25 mouse cellular contexts compared by ENCODE assay signal in the genomic region with DNA sequence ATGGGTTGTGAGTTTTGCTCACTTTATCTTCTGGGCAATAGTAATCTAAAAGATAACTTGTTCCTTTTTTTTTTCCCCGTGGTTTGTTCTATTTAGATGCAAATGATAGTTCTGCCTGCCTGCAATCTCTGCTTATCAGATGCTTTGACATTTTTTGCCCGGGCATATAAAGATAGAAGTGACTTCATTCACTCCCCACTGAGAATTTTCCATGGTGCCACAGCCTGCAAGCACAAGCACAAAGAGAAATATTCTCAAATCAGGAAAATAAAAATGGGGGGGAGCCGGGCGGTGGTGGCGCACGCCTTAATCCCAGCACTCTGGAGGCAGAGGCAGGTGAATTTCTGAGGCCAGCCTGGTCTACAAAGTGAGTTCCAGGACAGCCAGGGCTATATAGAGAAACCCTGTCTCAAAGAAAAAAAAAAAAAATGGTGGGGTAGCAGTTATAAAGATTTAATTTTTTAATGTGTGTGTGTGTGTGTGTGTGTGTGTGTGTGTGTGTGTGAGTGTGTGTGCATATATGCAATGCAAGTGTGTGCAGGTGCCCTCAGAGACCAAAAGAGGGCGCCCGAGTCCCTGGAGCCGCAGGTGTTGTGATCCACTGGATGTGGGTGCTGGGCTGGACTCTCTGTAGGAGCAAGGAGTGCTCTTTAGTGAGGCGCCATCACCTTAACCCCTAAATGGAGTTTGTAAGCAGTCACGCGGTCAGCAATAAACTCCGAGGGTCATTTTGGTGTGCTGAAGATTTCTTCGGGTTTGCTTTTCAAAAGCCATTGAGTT. TPM values are rescaled to one million over a fixed set of nuclear protein-coding genes. Genes with fewer than 3 reads are reported as not detected.
DNase-seq lines count a peak whose midpoint lies in the region; TF ChIP-seq lines count a peak whose summit lies in the region.
"Had no signal": no experiment of that assay in that cellular context is flagged by ENCODE, and none has a peak within 500 bp of the region (broad histone marks: within the 10 kb centered on the region; RNA-seq: fewer than 3 reads in every experiment).

No protein-coding gene starts in this region.

- TF ChIP-seq EP300 in heart, adult 2 months (IDR thresholded peaks at IDR 0.05; ENCODE audit: insufficient read depth, low read depth, low read length), result no peak
- no peak for TF ChIP-seq EP300 in CH12.LX (IDR thresholded peaks at IDR 0.05; ENCODE audit: low read length)

- H3K27me3 ChIP-seq in heart, adult 2 months (ENCODE audit: control insufficient read depth, insufficient read depth, low read length), result no peaks in the 10 kb centered on the region
- no peaks in the 10 kb centered on the region for H3K27me3 ChIP-seq in CH12.LX (replicated peaks)
- H3K27me3 ChIP-seq: hindbrain, embryonic 15.5 days; liver, embryonic 13.5 days; neural tube, embryonic 12.5 days; Patski had no signal

- peak; percentile 38 to 41 for DNase-seq in cerebellum, adult 18-20 months
- DNase-seq in cerebellum, adult 8-10 months, result no peak
- DNase-seq in heart, adult 2 months, result no peak
- DNase-seq in heart, adult 9 months (ENCODE audit: low spot score in 2 of 2), result no peak
- no peak for DNase-seq in CH12.LX (ENCODE audit: extremely low read depth)
- peak; percentile 83 for DNase-seq in R1 (ENCODE audit: low read depth, low spot score)
- no peak for DNase-seq in adrenal gland, postnatal 4 days (ENCODE audit: low spot score in 2 of 2)
- DNase-seq in layer of hippocampus, adult 9-11 months, result no peak
- DNase-seq: adrenal gland, postnatal 25 days; gastrocnemius, adult 2 months; gastrocnemius, postnatal 36 days; kidney, postnatal 14 days; liver, embryonic 13.5 days; lung, embryonic 14.5 days; lung, postnatal 14 days; midbrain, embryonic 14.5 days; right cerebral cortex, adult 18-20 months; spleen, adult 18-20 months; thymus, postnatal 14 days had no signal

- peaks cover 2% of the 10 kb centered on the region; the same call in 1 of the 2 replicates for H3K79me2 ChIP-seq in heart, adult 2 months (replicated peaks; ENCODE audit: control insufficient read depth, insufficient read depth, low read length)
- H3K79me2 ChIP-seq in CH12.LX (replicated peaks; ENCODE audit: control insufficient read depth, extremely low read depth, insufficient read depth, poor library complexity, severe bottlenecking), result peaks cover 93% of the 10 kb centered on the region

- peaks cover 44% of the 10 kb centered on the region for H3K4me1 ChIP-seq in heart, adult 2 months (ENCODE audit: control insufficient read depth, insufficient read depth, low read length)
- peaks cover 41 to 90% of the 10 kb centered on the region in 2 experiments for H3K4me1 ChIP-seq in CH12.LX (ENCODE audit: control insufficient read depth in 1 of 2, insufficient read depth in 2 of 2)

- 88% methylated on average over 14 of the region's 14 CpGs for WGBS in heart, adult 2 months

- TF ChIP-seq RAD21 in CH12.LX (IDR thresholded peaks at IDR 0.05; ENCODE audit: low read depth, low read length), result peak; percentile 17

- intact Hi-C loops in heart, adult 2 months (cut with DNase I), result no loop called here

- no peak for TF ChIP-seq POLR2A in heart, adult 2 months (IDR thresholded peaks at IDR 0.05; ENCODE audit: insufficient read depth, low read depth, low read length)
- TF ChIP-seq POLR2A in CH12.LX (IDR thresholded peaks at IDR 0.05; ENCODE audit: low read depth, low read length), result no peak

- no peak overlapping the region for H3K9ac ChIP-seq in heart, adult 2 months (ENCODE audit: low read depth, low read length)
- no peak overlapping the region for H3K9ac ChIP-seq in CH12.LX (ENCODE audit: insufficient read depth, low read depth)
- H3K9ac ChIP-seq: hindbrain, embryonic 15.5 days; liver, embryonic 13.5 days; lung, embryonic 14.5 days; neural tube, embryonic 12.5 days had no signal

- peaks cover 2% of the 10 kb centered on the region for H3K9me3 ChIP-seq in CH12.LX (replicated peaks; ENCODE audit: low read length)
- H3K9me3 ChIP-seq: G1E; hindbrain, embryonic 10.5 days; hindbrain, embryonic 15.5 days; liver, embryonic 13.5 days; neural tube, embryonic 12.5 days had no signal

- TF ChIP-seq CTCF in heart, adult 2 months (IDR thresholded peaks at IDR 0.05), result 0 out of 2 replicates have a peak, but pooled peaks have one; percentile 6
- TF ChIP-seq CTCF in CH12.LX (conservative IDR thresholded peaks at IDR 0.05 in 1 of 2, IDR thresholded peaks at IDR 0.05 in 1 of 2; ENCODE audit: low read depth in 2 of 2, low read length in 2 of 2), result peak in 1 of 2 experiments; percentile 37; a peak in 2 of 4 replicates

- dilution Hi-C loops in CH12.LX (cut with MboI; ENCODE audit: extremely low pct_ligation_motif_present, extremely low pct_unique_long_range_greater_than_20kb, low sequenced_read_pairs), result no loop called here

- no peak overlapping the region for H3K27ac ChIP-seq in heart, adult 2 months
- no peak overlapping the region for H3K27ac ChIP-seq in CH12.LX (ENCODE audit: insufficient read depth, low read depth)
- H3K27ac ChIP-seq: hindbrain, embryonic 15.5 days; liver, embryonic 13.5 days; neural tube, embryonic 12.5 days had no signal

- H3K36me3 ChIP-seq in heart, adult 2 months (ENCODE audit: control insufficient read depth, insufficient read depth, low read length), result peaks cover 56% of the 10 kb centered on the region
- peaks cover 29 to 66% of the 10 kb centered on the region in 2 experiments for H3K36me3 ChIP-seq in CH12.LX (replicated peaks in 1 of 2; ENCODE audit: control insufficient read depth in 1 of 2, insufficient read depth in 1 of 2, low read length in 1 of 2)
- H3K36me3 ChIP-seq: hindbrain, embryonic 15.5 days had no signal

- in situ Hi-C loops in CH12.LX (cut with MboI; ENCODE audit: low pct_ligation_motif_present, low pct_unique_long_range_greater_than_20kb, low sequenced_read_pairs), result no loop called here

- H3K4me3 ChIP-seq in heart, adult 2 months, result no peak overlapping the region
- no peak overlapping the region for H3K4me3 ChIP-seq in CH12.LX (replicated peaks in 1 of 3; ENCODE audit: low read depth in 2 of 3, low read length in 2 of 3, poor library complexity in 1 of 3)
- H3K4me3 ChIP-seq: erythroblast, embryonic 14.5 days; hindbrain, embryonic 10.5 days; hindbrain, embryonic 15.5 days; liver, embryonic 13.5 days; neural tube, embryonic 12.5 days had no signal

- H3K4me2 ChIP-seq in CH12.LX (ENCODE audit: insufficient read depth, low read depth, poor library complexity, severe bottlenecking), result no peak overlapping the region
- H3K4me2 ChIP-seq: hindbrain, embryonic 15.5 days; liver, embryonic 13.5 days; lung, embryonic 14.5 days; neural tube, embryonic 12.5 days had no signal

TF ChIP-seq in CH12.LX, 34 proteins besides CTCF, POLR2A, EP300 and RAD21:
- TF ChIP-seq MYC (IDR thresholded peaks at IDR 0.05; ENCODE audit: low read depth, low read length) (no peak), GABPA (IDR thresholded peaks at IDR 0.05; ENCODE audit: insufficient replicate concordance, low read depth, low read length) (no peak), ELF1 (IDR thresholded peaks at IDR 0.05; ENCODE audit: low read depth, low read length) (no peak), TBP (conservative IDR thresholded peaks at IDR 0.05; ENCODE audit: low read depth, low read length) (no peak), NELFE (IDR thresholded peaks at IDR 0.05; ENCODE audit: low read depth, low read length) (no peak), KAT2A (IDR thresholded peaks at IDR 0.05; ENCODE audit: insufficient replicate concordance, low read length) (0 out of 2 replicates have a peak, but pooled peaks have one; percentile 19), MAFK (IDR thresholded peaks at IDR 0.05; ENCODE audit: insufficient replicate concordance, low read length) (no peak), MXI1 (IDR thresholded peaks at IDR 0.05; ENCODE audit: low read depth, low read length) (no peak), TCF12 (IDR thresholded peaks at IDR 0.05; ENCODE audit: low read depth, low read length) (0 out of 2 replicates have a peak, but pooled peaks have one; percentile 27), USF1 (IDR thresholded peaks at IDR 0.05; ENCODE audit: low read depth, low read length) (no peak), SMC3 (IDR thresholded peaks at IDR 0.05; ENCODE audit: low read depth, low read length) (peak; percentile 28), MAX (IDR thresholded peaks at IDR 0.05; ENCODE audit: low read length) (no peak), ZNF384 (IDR thresholded peaks at IDR 0.05; ENCODE audit: low read depth, low read length) (no peak; the same call in 1 of the 2 replicates), MEF2A (IDR thresholded peaks at IDR 0.05; ENCODE audit: borderline replicate concordance, low read depth, low read length) (peak; percentile 30; the same call in 1 of the 2 replicates), ZMIZ1 (IDR thresholded peaks at IDR 0.05; ENCODE audit: low read depth, low read length) (no peak), NRF1 (IDR thresholded peaks at IDR 0.05; ENCODE audit: low read depth, low read length) (no peak), IRF4 (IDR thresholded peaks at IDR 0.05; ENCODE audit: low read depth, low read length) (no peak), UBTF (IDR thresholded peaks at IDR 0.05; ENCODE audit: low read depth, low read length) (no peak), JUN (IDR thresholded peaks at IDR 0.05; ENCODE audit: insufficient read depth, low read depth, low read length) (no peak), ETS1 (conservative IDR thresholded peaks at IDR 0.05; ENCODE audit: low read depth, low read length) (no peak; the same call in 1 of the 2 replicates), CHD2 (IDR thresholded peaks at IDR 0.05; ENCODE audit: low read length) (no peak)
TF ChIP-seq in CH12.LX: peak in this region for 4.

RNA-seq across cellular contexts. Expression of gene Heg1, which starts 22.1 kb away (rescaled TPM):
- total RNA-seq in heart, adult 2 months (2021), result 100 to 1,000 TPM; 126 to 148 TPM
- polyA plus RNA-seq in heart, adult 2 months (2012; rRNA removed), result 60.6 and 123 TPM in 2 replicates
- total RNA-seq in CH12.LX (2012; rRNA removed) (52.3 and 77.1 TPM in 2 replicates), CH12.LX (2014; rRNA removed) (33.5 and 40.8 TPM in 2 replicates)
- 49.2 and 67.2 TPM in 2 replicates for polyA plus RNA-seq in CH12.LX (2012; ENCODE audit: insufficient read length, low read depth)
- total RNA-seq in adrenal gland, postnatal 4 days (2021), result 10 to 100 TPM; 81.5 to 84.5 TPM

Comparison
In these comparisons a context has a peak if more than half of its experiments do, and no peak if none do; other contexts are left out.
1. DNase-seq: peak in cerebellum, adult 18-20 months (2 of 2) and R1 (single experiment); none in cerebellum, adult 8-10 months (single experiment), heart, adult 2 months (0 of 2), heart, adult 9 months (0 of 2), CH12.LX (single experiment), adrenal gland, postnatal 4 days (0 of 2) and layer of hippocampus, adult 9-11 months (single experiment).